Mouse (Mus musculus): ENCODE results near the gene Dgki. TPM values are rescaled to one million over a fixed set of nuclear protein-coding genes. Genes with fewer than 3 reads are reported as not detected.

Gene Dgki
- total and polyA plus RNA-seq, 3 experiments: 4.4 to 8.7 (median 7.7) TPM

GRCm38 (mm10) chr6:36806906-36807305 is 493.1 kb downstream of the Dgki start:
- no peak overlapping the region for H3K4me3 ChIP-seq (replicated peaks in 1 of 3; ENCODE audit: low read depth in 2 of 3, low read length in 2 of 3, poor library complexity in 1 of 3)
- dilution Hi-C loops (cut with MboI; ENCODE audit: extremely low pct_ligation_motif_present, extremely low pct_unique_long_range_greater_than_20kb, low sequenced_read_pairs) (no loop called here), in situ Hi-C loops (cut with MboI; ENCODE audit: low pct_ligation_motif_present, low pct_unique_long_range_greater_than_20kb, low sequenced_read_pairs) (no loop called here)
- H3K27me3 ChIP-seq (replicated peaks): no peaks in the 10 kb centered on the region
- H3K79me2 ChIP-seq (replicated peaks; ENCODE audit: control insufficient read depth, extremely low read depth, insufficient read depth, poor library complexity, severe bottlenecking): no peaks in the 10 kb centered on the region
- no peak for DNase-seq (ENCODE audit: extremely low read depth)
- no peak overlapping the region for H3K9ac ChIP-seq (ENCODE audit: insufficient read depth, low read depth)
- no peak overlapping the region for H3K27ac ChIP-seq (ENCODE audit: insufficient read depth, low read depth)
- no peaks in the 10 kb centered on the region for H3K4me1 ChIP-seq (ENCODE audit: control insufficient read depth in 1 of 2, insufficient read depth in 2 of 2)
- no peaks in the 10 kb centered on the region for H3K36me3 ChIP-seq (replicated peaks in 1 of 2; ENCODE audit: control insufficient read depth in 1 of 2, insufficient read depth in 1 of 2, low read length in 1 of 2)
- no peaks in the 10 kb centered on the region for H3K9me3 ChIP-seq (replicated peaks; ENCODE audit: low read length)
- TF ChIP-seq CHD2 (IDR thresholded peaks at IDR 0.05; ENCODE audit: low read length) (no peak), SMC3 (IDR thresholded peaks at IDR 0.05; ENCODE audit: low read depth, low read length) (no peak), USF1 (IDR thresholded peaks at IDR 0.05; ENCODE audit: low read depth, low read length) (no peak), RCOR1 (conservative IDR thresholded peaks at IDR 0.05; ENCODE audit: low read depth, low read length) (no peak), ETS1 (conservative IDR thresholded peaks at IDR 0.05; ENCODE audit: low read depth, low read length) (no peak), TBP (conservative IDR thresholded peaks at IDR 0.05; ENCODE audit: low read depth, low read length) (no peak), JUN (IDR thresholded peaks at IDR 0.05; ENCODE audit: insufficient read depth, low read depth, low read length) (no peak), HCFC1 (IDR thresholded peaks at IDR 0.05; ENCODE audit: low read depth, low read length) (no peak), RAD21 (IDR thresholded peaks at IDR 0.05; ENCODE audit: low read depth, low read length) (no peak), ELF1 (IDR thresholded peaks at IDR 0.05; ENCODE audit: low read depth, low read length) (no peak), ZC3H11A (IDR thresholded peaks at IDR 0.05; ENCODE audit: low read depth, low read length) (no peak), BHLHE40 (IDR thresholded peaks at IDR 0.05; ENCODE audit: low read depth, low read length) (no peak), USF2 (conservative IDR thresholded peaks at IDR 0.05; ENCODE audit: low read depth, low read length) (no peak), UBTF (IDR thresholded peaks at IDR 0.05; ENCODE audit: low read depth, low read length) (no peak), MAZ (IDR thresholded peaks at IDR 0.05; ENCODE audit: low read depth, low read length) (no peak), POLR2AphosphoS2 (IDR thresholded peaks at IDR 0.05; ENCODE audit: low read depth, low read length) (no peak)
- no peak overlapping the region for H3K4me2 ChIP-seq (ENCODE audit: insufficient read depth, low read depth, poor library complexity, severe bottlenecking)

- TF ChIP-seq MXI1 (IDR thresholded peaks at IDR 0.05; ENCODE audit: low read depth, low read length) (no peak), NRF1 (IDR thresholded peaks at IDR 0.05; ENCODE audit: low read depth, low read length) (no peak), RAD21 (IDR thresholded peaks at IDR 0.05; ENCODE audit: low read depth, low read length) (no peak), MYC (IDR thresholded peaks at IDR 0.05; ENCODE audit: low read depth, low read length) (no peak), SMC3 (IDR thresholded peaks at IDR 0.05; ENCODE audit: low read depth, low read length) (no peak), JUND (conservative IDR thresholded peaks at IDR 0.05; ENCODE audit: low read depth, low read length) (no peak)
- Histone ChIP-seq H3K36me3 (replicated peaks in 1 of 2; ENCODE audit: control insufficient read depth in 1 of 2, insufficient read depth in 1 of 2, low read length in 1 of 2) (no peaks in the 10 kb centered on the region), H3K4me3 (replicated peaks in 1 of 3; ENCODE audit: low read depth in 2 of 3, low read length in 2 of 3, poor library complexity in 1 of 3) (no peak overlapping the region), H3K27me3 (replicated peaks) (no peaks in the 10 kb centered on the region), H3K4me1 (ENCODE audit: control insufficient read depth in 1 of 2, insufficient read depth in 2 of 2) (no peaks in the 10 kb centered on the region), H3K27ac (ENCODE audit: insufficient read depth, low read depth) (no peak overlapping the region), H3K9me3 (replicated peaks; ENCODE audit: low read length) (no peaks in the 10 kb centered on the region), H3K4me2 (ENCODE audit: insufficient read depth, low read depth, poor library complexity, severe bottlenecking) (no peak overlapping the region), H3K9ac (ENCODE audit: insufficient read depth, low read depth) (no peak overlapping the region), H3K79me2 (replicated peaks; ENCODE audit: control insufficient read depth, extremely low read depth, insufficient read depth, poor library complexity, severe bottlenecking) (no peaks in the 10 kb centered on the region)
- dilution Hi-C loops (cut with MboI; ENCODE audit: extremely low pct_ligation_motif_present, extremely low pct_unique_long_range_greater_than_20kb, low sequenced_read_pairs): no loop called here
- no peak for DNase-seq (ENCODE audit: extremely low read depth)
- in situ Hi-C loops (cut with MboI; ENCODE audit: low pct_ligation_motif_present, low pct_unique_long_range_greater_than_20kb, low sequenced_read_pairs): no loop called here
These were observed 499.6 kb downstream of the Dgki start for GRCm38 (mm10) chr6:36800309-36800946.

Measured in CH12.LX (cell line).